Mouse (Mus musculus) myocyte (in vitro differentiated cells): ENCODE results near the gene Nckap5l. TPM values are rescaled to one million over a fixed set of nuclear protein-coding genes. Genes with fewer than 3 reads are reported as not detected.

Experiments
- H3K27me3 ChIP-seq: one replicate; pipeline ENCODE4 v1.6.1; 2011; ENCODE audit not compliant: control insufficient read depth, insufficient read depth, insufficient read length
- H3K36me3 ChIP-seq: one replicate; pipeline ENCODE4 v1.6.1; 2011; ENCODE audit not compliant: control insufficient read depth, insufficient read depth
- H3K4me2 ChIP-seq: one replicate; pipeline ENCODE4 v1.6.1; 2011; ENCODE audit warnings: low read depth, control low read depth
- H3K4me3 ChIP-seq: one replicate; pipeline ENCODE4 v1.5.1; 2011; ENCODE audit warnings: mild to moderate bottlenecking, control low read depth, moderate library complexity
- H3K79me2 ChIP-seq: one replicate; pipeline ENCODE4 v1.6.1; 2011; ENCODE audit not compliant: control insufficient read depth, insufficient read depth
- H3ac ChIP-seq: one replicate; pipeline ENCODE4 v1.6.1; 2011; ENCODE audit not compliant: control insufficient read depth, insufficient read length
- CEBPB ChIP-seq: IDR thresholded peaks from 2 replicates; pipeline ENCODE4 v1.6.1; 2011; ENCODE audit warnings: mild to moderate bottlenecking, moderate library complexity; ENCODE audit not compliant: poor library complexity, insufficient read depth, severe bottlenecking
- E2F4 ChIP-seq: IDR thresholded peaks from one replicate; pipeline ENCODE4 v1.6.1; 2011; ENCODE audit warnings: mild to moderate bottlenecking, control low read depth, moderate library complexity; ENCODE audit not compliant: insufficient read depth
- MAX ChIP-seq: IDR thresholded peaks from one replicate; pipeline ENCODE4 v1.6.1; 2011; ENCODE audit warnings: low read depth, mild to moderate bottlenecking, control low read depth
- MYOD1 ChIP-seq, 3 experiments: IDR thresholded peaks; one replicate each; pipeline ENCODE4 v1.6.1; 2011; ENCODE audit warnings: control low read depth in 2 of 3, low read depth in 2 of 3, mild to moderate bottlenecking in 2 of 3, moderate library complexity in 1 of 3; ENCODE audit not compliant: insufficient read length in 2 of 3, control insufficient read depth in 1 of 3
- MYOG ChIP-seq, 3 experiments: IDR thresholded peaks; one replicate each; pipeline ENCODE4 v1.6.1; 2011; ENCODE audit warnings: control low read depth in 2 of 3, low read depth in 2 of 3, mild to moderate bottlenecking in 2 of 3; ENCODE audit not compliant: insufficient read length in 2 of 3, control insufficient read depth in 1 of 3, insufficient read depth in 1 of 3
- POLR2A ChIP-seq: IDR thresholded peaks from one replicate; pipeline ENCODE4 v1.6.1; 2011; ENCODE audit warnings: low read depth, mild to moderate bottlenecking, control low read depth, moderate library complexity; ENCODE audit not compliant: insufficient read length
- POLR2AphosphoS2 ChIP-seq: IDR thresholded peaks from one replicate; pipeline ENCODE4 v1.6.1; 2011; ENCODE audit warnings: low read depth, control low read depth; ENCODE audit not compliant: insufficient read length
- REST ChIP-seq: IDR thresholded peaks from one replicate; pipeline ENCODE4 v1.6.1; 2011; ENCODE audit warnings: mild to moderate bottlenecking, control low read depth, moderate library complexity; ENCODE audit not compliant: insufficient read depth, insufficient read length
- SRF ChIP-seq: IDR thresholded peaks from one replicate; pipeline ENCODE4 v1.6.1; 2011; ENCODE audit warnings: low read depth; ENCODE audit not compliant: control insufficient read depth, insufficient read length
- TCF12 ChIP-seq: IDR thresholded peaks from one replicate; pipeline ENCODE4 v1.6.1; 2011; ENCODE audit warnings: mild to moderate bottlenecking, control low read depth; ENCODE audit not compliant: poor library complexity, insufficient read depth, severe bottlenecking
- TCF3 ChIP-seq: IDR thresholded peaks from one replicate; pipeline ENCODE4 v1.6.1; 2011; ENCODE audit warnings: low read depth, control low read depth; ENCODE audit not compliant: insufficient read length
- USF1 ChIP-seq: IDR thresholded peaks from one replicate; pipeline ENCODE4 v1.6.1; 2011; ENCODE audit warnings: low read depth, mild to moderate bottlenecking, control low read depth, moderate library complexity
- polyA plus RNA-seq: library from polyadenylated mRNA; unstranded; fragments of >200 nt; fragmentation: generic; extraction: Trizol; gene quantifications from one replicate; pipeline ENCODE4 v1.2.1, GENCODE M21; 2012; ENCODE audit warnings: missing spikeins

The Nckap5l gene
- polyA plus RNA-seq, 1 experiment = 40.9 TPM

- H3K4me3 ChIP-seq = peak overlapping the region; percentile 95
- no peaks in the 10 kb centered on the region for H3K27me3 ChIP-seq
- H3K36me3 ChIP-seq = peaks cover 3% of the 10 kb centered on the region
- H3K4me2 ChIP-seq = peak overlapping the region; percentile 72
- TF ChIP-seq REST (no peak), TCF3 (no peak), SRF (no peak), POLR2A (peak; percentile 39), CEBPB (no peak), MYOD1 (IDR thresholded peaks at IDR 0.05; ENCODE audit: control insufficient read depth in 1 of 3, insufficient read length in 2 of 3, low read depth in 2 of 3) (peak in 1 of 3 experiments; percentile 35), MYOG (IDR thresholded peaks at IDR 0.05; ENCODE audit: control insufficient read depth in 1 of 3, insufficient read depth in 1 of 3, insufficient read length in 2 of 3, low read depth in 2 of 3) (no peak), TCF12 (no peak), POLR2AphosphoS2 (no peak), MAX (no peak), USF1 (no peak)
- H3ac ChIP-seq = peak overlapping the region; percentile 57
- peaks cover 59% of the 10 kb centered on the region for H3K79me2 ChIP-seq
Measured at GRCm38 (mm10) chr15:99456963-99457605, 464 bp downstream of the Nckap5l start.

DNA sequence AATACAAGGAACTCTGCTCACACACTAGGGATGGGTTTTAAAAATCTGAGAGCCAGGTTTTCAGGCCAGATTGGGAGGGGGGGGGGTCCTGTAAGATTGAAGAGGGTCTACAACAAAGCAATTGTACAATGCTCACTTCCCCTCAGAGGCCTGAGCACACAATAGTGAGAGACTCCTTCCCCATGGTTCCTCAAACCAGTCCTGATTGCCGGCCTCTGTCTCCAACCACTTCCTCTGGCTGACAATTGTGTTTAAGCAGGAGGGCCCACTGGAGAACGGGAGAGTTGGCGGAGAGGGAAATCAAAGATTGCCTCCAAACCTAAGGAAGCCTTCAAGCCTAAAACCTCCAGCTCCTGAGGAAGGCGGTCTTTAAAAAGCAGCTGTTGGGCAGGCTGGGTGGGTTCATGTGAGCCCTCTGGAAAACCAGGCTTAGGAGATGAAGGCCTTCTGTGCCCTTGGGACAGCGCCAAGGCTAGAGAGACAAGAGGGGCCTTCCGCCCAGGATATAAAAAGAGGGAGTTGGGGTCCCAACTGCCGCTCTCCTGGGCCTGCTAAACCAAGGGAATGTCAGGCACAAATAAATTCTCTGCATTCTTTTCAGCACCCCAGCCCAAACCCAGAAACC is 1.1 kb downstream of the Nckap5l start:
- Histone ChIP-seq H3ac (peak overlapping the region; percentile 57), H3K27me3 (no peaks in the 10 kb centered on the region), H3K36me3 (peaks cover 3% of the 10 kb centered on the region), H3K4me3 (peak overlapping the region; percentile 95), H3K4me2 (peak overlapping the region; percentile 72), H3K79me2 (peaks cover 66% of the 10 kb centered on the region)
- no peak for TF ChIP-seq REST
- TF ChIP-seq MYOD1 (IDR thresholded peaks at IDR 0.05; ENCODE audit: control insufficient read depth in 1 of 3, insufficient read length in 2 of 3, low read depth in 2 of 3) = peak in 1 of 3 experiments; percentile 16

- no peaks in the 10 kb centered on the region for H3K27me3 ChIP-seq
Measured at GRCm38 (mm10) chr15:99455415-99455814, 2.1 kb downstream of the Nckap5l start.

DNA sequence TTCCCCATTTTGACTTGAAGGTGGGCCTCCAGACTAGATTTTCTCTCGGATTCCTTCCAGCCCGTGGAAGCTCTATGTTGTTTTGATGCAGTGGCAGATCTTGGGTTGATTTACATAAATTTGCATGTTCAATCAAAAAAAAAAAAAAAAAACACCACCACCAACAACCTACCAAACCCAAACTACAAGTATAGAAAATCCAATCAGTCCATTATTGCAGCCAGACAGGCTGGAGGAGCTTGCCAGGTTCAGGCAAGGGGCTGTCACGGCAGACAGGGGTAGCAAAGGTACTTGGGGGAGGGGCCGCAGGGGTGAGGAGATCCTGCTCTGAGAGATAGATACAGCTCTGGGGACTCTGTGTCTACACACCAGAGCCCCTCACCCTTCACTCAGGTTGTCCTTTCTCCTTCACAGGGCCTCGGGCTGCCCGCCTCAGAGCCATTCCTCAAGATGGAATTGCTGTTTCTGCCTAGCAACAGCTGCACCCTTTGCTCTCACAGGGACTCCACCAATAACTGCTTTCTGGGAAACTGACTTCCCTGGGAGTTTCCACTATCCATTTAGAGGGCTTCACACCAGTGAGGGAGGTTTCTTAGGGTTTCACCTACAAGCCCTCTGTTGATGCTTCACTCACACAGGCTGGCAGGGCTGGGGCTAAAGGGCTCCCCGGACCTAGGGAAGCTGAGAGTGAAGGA is 2.8 kb downstream of the Nckap5l start:
- Histone ChIP-seq H3ac (no peak overlapping the region), H3K79me2 (peaks cover 71% of the 10 kb centered on the region), H3K4me3 (peak overlapping the region; percentile 95), H3K27me3 (no peaks in the 10 kb centered on the region), H3K4me2 (peak overlapping the region; percentile 72), H3K36me3 (no peaks in the 10 kb centered on the region)
- TF ChIP-seq POLR2AphosphoS2 (no peak), POLR2A (no peak), TCF3 (no peak), MYOD1 (IDR thresholded peaks at IDR 0.05; ENCODE audit: control insufficient read depth in 1 of 3, insufficient read length in 2 of 3, low read depth in 2 of 3) (peak in 2 of 3 experiments; percentile 22 to 53), TCF12 (no peak), MYOG (IDR thresholded peaks at IDR 0.05; ENCODE audit: control insufficient read depth in 1 of 3, insufficient read depth in 1 of 3, insufficient read length in 2 of 3, low read depth in 2 of 3) (peak in 1 of 3 experiments; percentile 67), USF1 (no peak), REST (no peak)

More at GRCm38 (mm10) chr15:99455415-99455814, 2.1 kb downstream of the Nckap5l start:
- H3K4me3 ChIP-seq = peak overlapping the region; percentile 95
- peak overlapping the region; percentile 72 for H3K4me2 ChIP-seq
- TF ChIP-seq MYOG (IDR thresholded peaks at IDR 0.05; ENCODE audit: control insufficient read depth in 1 of 3, insufficient read depth in 1 of 3, insufficient read length in 2 of 3, low read depth in 2 of 3) = peak in 2 of 3 experiments; percentile 19 to 77
- no peak for TF ChIP-seq CEBPB
- peak; percentile 18 to 63 (median 46) for TF ChIP-seq MYOD1 (IDR thresholded peaks at IDR 0.05; ENCODE audit: control insufficient read depth in 1 of 3, insufficient read length in 2 of 3, low read depth in 2 of 3)
- no peak for TF ChIP-seq E2F4
- H3K36me3 ChIP-seq = no peaks in the 10 kb centered on the region
- H3K79me2 ChIP-seq = peaks cover 71% of the 10 kb centered on the region
- no peak overlapping the region for H3ac ChIP-seq
